Mouse (Mus musculus) cerebellum, adult 2 months (tissue): ENCODE data around the gene Irgc1.

Experiments used
- CTCF ChIP-seq: fragments of 200-500 bp; IDR thresholded peaks from 2 replicates; pipeline ENCODE4 v1.5.1; 2011; ENCODE audit warnings: low read depth, mild to moderate bottlenecking, control low read depth, low read length, moderate library complexity, borderline replicate concordance; ENCODE audit not compliant: insufficient read depth
- POLR2A ChIP-seq: fragments of 200-500 bp; IDR thresholded peaks from 2 replicates; pipeline ENCODE4 v1.6.1; 2011; ENCODE audit warnings: low read length, control low read depth, borderline replicate concordance; ENCODE audit not compliant: insufficient read depth

GRCm38 (mm10) chr7:24472442-24472841, 20.3 kb upstream of the Irgc1 start:
- TF ChIP-seq CTCF = no peak
- TF ChIP-seq POLR2A = no peak
